Mouse (Mus musculus) CH12.LX (cell line): ENCODE measurements at regions not wholly inside any gene's neighbourhood (a gene's known extent, or its start where the extent isn't known, plus 50 kb on each side); places are given as distances from the start of the nearest gene placed in this dataset.

ENCODE experiments used
- DNase-seq: peaks from one replicate; pipeline ENCODE4 v3.0.0-alpha.2; 2013; ENCODE audit errors: extremely low read depth
- H3K27ac ChIP-seq: 2 replicates; pipeline ENCODE4 v1.5.1; 2012; ENCODE audit warnings: low read depth, mild to moderate bottlenecking, control low read depth, moderate library complexity; ENCODE audit not compliant: insufficient read depth
- H3K27me3 ChIP-seq: replicated peaks from 2 replicates; pipeline ENCODE3; 2012; ENCODE audit warnings: inconsistent platforms
- H3K36me3 ChIP-seq, 2 experiments: replicated peaks in 1 of 2; 2 replicates each; pipeline versions ENCODE3 to v1.6.1; 2012; ENCODE audit warnings: inconsistent platforms in 1 of 2, low read length in 1 of 2, mild to moderate bottlenecking in 1 of 2, mixed read lengths in 1 of 2, moderate library complexity in 1 of 2; ENCODE audit not compliant: control insufficient read depth in 1 of 2, insufficient read depth in 1 of 2
- H3K4me1 ChIP-seq, 2 experiments: 2 replicates each; pipeline ENCODE4 v1.6.1; 2012; ENCODE audit warnings: inconsistent platforms in 1 of 2, moderate library complexity in 1 of 2; ENCODE audit not compliant: insufficient read depth in 2 of 2, control insufficient read depth in 1 of 2
- H3K4me2 ChIP-seq: 2 replicates; pipeline ENCODE4 v1.6.1; 2012; ENCODE audit warnings: low read depth, mild to moderate bottlenecking, control low read depth; ENCODE audit not compliant: poor library complexity, insufficient read depth, severe bottlenecking
- H3K4me3 ChIP-seq, 3 experiments: fragments of 150-350 bp in 1 of 3; sonication (generic) in 1 of 3; replicated peaks in 1 of 3; 2 replicates each; pipeline versions ENCODE3 to v1.5.1; 2011 to 2012; ENCODE audit warnings: low read depth in 2 of 3, low read length in 2 of 3, mild to moderate bottlenecking in 2 of 3, moderate library complexity in 2 of 3, control low read depth in 1 of 3, improper control_type of control experiment in 1 of 3, inconsistent platforms in 1 of 3, mixed read lengths in 1 of 3; ENCODE audit not compliant: poor library complexity in 1 of 3
- H3K79me2 ChIP-seq: replicated peaks from 2 replicates; pipeline ENCODE4 v1.6.1; 2012; ENCODE audit warnings: mild to moderate bottlenecking, moderate library complexity; ENCODE audit not compliant: control insufficient read depth, poor library complexity, insufficient read depth, severe bottlenecking; ENCODE audit errors: extremely low read depth
- H3K9ac ChIP-seq: 2 replicates; pipeline ENCODE4 v1.6.1; 2012; ENCODE audit warnings: low read depth, mild to moderate bottlenecking, control low read depth, moderate library complexity; ENCODE audit not compliant: insufficient read depth
- H3K9me3 ChIP-seq: replicated peaks from 2 replicates; pipeline ENCODE3; 2012; ENCODE audit warnings: low read length, inconsistent platforms, mixed read lengths
- CHD1 ChIP-seq: IDR thresholded peaks from 2 replicates; pipeline ENCODE4 v1.6.1; 2012; ENCODE audit warnings: low read depth, low read length, improper control_type of control experiment, inconsistent platforms
- ELF1 ChIP-seq: IDR thresholded peaks from 2 replicates; pipeline ENCODE4 v1.6.1; 2014; ENCODE audit warnings: low read depth, mild to moderate bottlenecking, inconsistent platforms, low read length, improper control_type of control experiment
- EP300 ChIP-seq: IDR thresholded peaks from 2 replicates; pipeline ENCODE4 v1.6.1; 2011; ENCODE audit warnings: low read length, improper control_type of control experiment
- ETS1 ChIP-seq: conservative IDR thresholded peaks from 2 replicates; pipeline ENCODE4 v1.6.1; 2012; ENCODE audit warnings: low read depth, mild to moderate bottlenecking, inconsistent platforms, low read length, improper control_type of control experiment, moderate library complexity
- JUND ChIP-seq: conservative IDR thresholded peaks from 2 replicates; pipeline ENCODE4 v1.6.1; 2011; ENCODE audit warnings: low read depth, low read length, improper control_type of control experiment
- MEF2A ChIP-seq: IDR thresholded peaks from 2 replicates; pipeline ENCODE4 v1.6.1; 2014; ENCODE audit warnings: low read depth, mild to moderate bottlenecking, inconsistent platforms, low read length, improper control_type of control experiment, borderline replicate concordance
- PAX5 ChIP-seq: IDR thresholded peaks from 2 replicates; pipeline ENCODE4 v1.6.1; 2012; ENCODE audit warnings: low read length, inconsistent platforms, mixed read lengths
- POLR2A ChIP-seq: IDR thresholded peaks from 2 replicates; pipeline ENCODE4 v1.6.1; 2011; ENCODE audit warnings: low read depth, mild to moderate bottlenecking, improper control_type of control experiment, low read length
- RCOR1 ChIP-seq: conservative IDR thresholded peaks from 2 replicates; pipeline ENCODE4 v1.6.1; 2012; ENCODE audit warnings: low read depth, mild to moderate bottlenecking, inconsistent platforms, low read length, improper control_type of control experiment
- TBP ChIP-seq: conservative IDR thresholded peaks from 2 replicates; pipeline ENCODE4 v1.6.1; 2011; ENCODE audit warnings: low read depth, low read length, improper control_type of control experiment
- TCF12 ChIP-seq: IDR thresholded peaks from 2 replicates; pipeline ENCODE4 v1.6.1; 2014; ENCODE audit warnings: low read depth, mild to moderate bottlenecking, inconsistent platforms, low read length, improper control_type of control experiment
- USF2 ChIP-seq: conservative IDR thresholded peaks from 2 replicates; pipeline ENCODE4 v1.6.1; 2011; ENCODE audit warnings: low read depth, low read length, improper control_type of control experiment
- ZC3H11A ChIP-seq: IDR thresholded peaks from 2 replicates; pipeline ENCODE4 v1.6.1; 2012; ENCODE audit warnings: low read depth, mild to moderate bottlenecking, inconsistent platforms, low read length, improper control_type of control experiment
- dilution Hi-C: fragments of 300-500 bp; cut with MboI; formaldehyde crosslinking; loops from 2 replicates; pipeline ENCODE4 v1.14.3; 2020; ENCODE audit warnings: low sequenced_read_pairs; ENCODE audit not compliant: extremely low pct_unique_long_range_greater_than_20kb, extremely low pct_ligation_motif_present
- in situ Hi-C: fragments of 300-500 bp; cut with MboI; formaldehyde crosslinking; loops from 3 replicates; pipeline ENCODE4 v1.14.3; 2019; ENCODE audit warnings: low sequenced_read_pairs, low pct_ligation_motif_present, low pct_unique_long_range_greater_than_20kb, mixed read lengths

DNA sequence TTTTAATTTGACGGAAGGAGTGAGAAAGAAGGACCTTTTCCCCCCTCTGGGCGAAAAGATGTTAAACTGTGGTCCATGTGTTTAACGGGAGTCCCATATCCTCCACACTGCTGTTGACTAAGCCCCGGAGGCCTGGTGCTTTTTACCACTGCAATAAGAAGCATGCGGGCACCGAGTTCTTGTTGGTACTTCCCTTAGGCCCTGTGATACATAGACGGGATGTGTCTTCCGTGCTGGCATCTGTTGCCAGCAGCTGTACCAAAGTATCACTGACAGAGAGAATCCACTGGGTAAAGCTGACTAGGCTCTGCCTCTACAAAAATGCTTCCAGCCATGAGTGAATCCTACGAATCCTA, 232.9 kb downstream of the Zfp36l1 start:
- no peak overlapping the region for H3K4me3 ChIP-seq
- no peak overlapping the region for H3K9ac ChIP-seq
- H3K4me2 ChIP-seq = no peak overlapping the region
- no peaks in the 10 kb centered on the region for H3K27me3 ChIP-seq
- peaks cover 0 to 26% of the 10 kb centered on the region in 2 experiments; a peak in 3 of 4 replicates for H3K4me1 ChIP-seq
- dilution Hi-C loops = no loop called here
- H3K9me3 ChIP-seq = peaks cover 4% of the 10 kb centered on the region
- H3K27ac ChIP-seq = no peak overlapping the region
- H3K79me2 ChIP-seq = no peaks in the 10 kb centered on the region
- DNase-seq = no peak
- in situ Hi-C loops = no loop called here
- TF ChIP-seq TCF12 (no peak), MEF2A (no peak)
- H3K36me3 ChIP-seq = no peaks in the 10 kb centered on the region

- DNase-seq = no peak
- Histone ChIP-seq H3K9ac (no peak overlapping the region), H3K4me3 (no peak overlapping the region), H3K36me3 (no peaks in the 10 kb centered on the region), H3K4me2 (no peak overlapping the region), H3K27me3 (no peaks in the 10 kb centered on the region), H3K27ac (no peak overlapping the region), H3K4me1 (peaks cover 0 to 23% of the 10 kb centered on the region in 2 experiments; a peak in 3 of 4 replicates), H3K79me2 (no peaks in the 10 kb centered on the region), H3K9me3 (peaks cover 4% of the 10 kb centered on the region)
- in situ Hi-C loops = no loop called here
- TF ChIP-seq USF2 = no peak
- TF ChIP-seq CHD1 = no peak
- no peak for TF ChIP-seq MEF2A
- dilution Hi-C loops = no loop called here
These were observed 233.5 kb downstream of the Zfp36l1 start for GRCm38 (mm10) chr12:79879093-79879917.

DNA sequence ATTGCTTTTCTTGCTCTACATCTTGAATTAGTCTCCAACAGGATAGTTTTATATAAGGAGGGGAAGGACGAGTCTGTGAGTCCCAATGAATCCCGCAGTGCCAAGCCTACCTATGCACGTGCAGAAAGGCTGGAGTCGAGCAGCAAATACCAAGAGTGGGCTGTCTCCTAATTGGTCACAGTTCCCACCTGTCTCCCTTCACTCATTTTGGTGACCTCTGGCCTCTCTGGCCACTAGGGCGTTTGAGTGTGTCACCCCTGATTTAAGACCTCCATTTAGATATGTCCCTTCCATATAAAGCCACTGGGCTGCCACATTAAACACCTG, 234.1 kb downstream of the Zfp36l1 start:
- H3K4me2 ChIP-seq = no peak overlapping the region
- no peaks in the 10 kb centered on the region for H3K79me2 ChIP-seq
- H3K9me3 ChIP-seq = peaks cover 4% of the 10 kb centered on the region
- TF ChIP-seq TCF12 = no peak
- no peaks in the 10 kb centered on the region for H3K27me3 ChIP-seq
- H3K36me3 ChIP-seq = no peaks in the 10 kb centered on the region
- H3K9ac ChIP-seq = no peak overlapping the region
- H3K4me3 ChIP-seq = no peak overlapping the region
- H3K27ac ChIP-seq = no peak overlapping the region
- H3K4me1 ChIP-seq = peaks cover 0 to 17% of the 10 kb centered on the region in 2 experiments; a peak in 2 of 4 replicates
- DNase-seq = no peak
- dilution Hi-C loops (no loop called here), in situ Hi-C loops (no loop called here)

DNA sequence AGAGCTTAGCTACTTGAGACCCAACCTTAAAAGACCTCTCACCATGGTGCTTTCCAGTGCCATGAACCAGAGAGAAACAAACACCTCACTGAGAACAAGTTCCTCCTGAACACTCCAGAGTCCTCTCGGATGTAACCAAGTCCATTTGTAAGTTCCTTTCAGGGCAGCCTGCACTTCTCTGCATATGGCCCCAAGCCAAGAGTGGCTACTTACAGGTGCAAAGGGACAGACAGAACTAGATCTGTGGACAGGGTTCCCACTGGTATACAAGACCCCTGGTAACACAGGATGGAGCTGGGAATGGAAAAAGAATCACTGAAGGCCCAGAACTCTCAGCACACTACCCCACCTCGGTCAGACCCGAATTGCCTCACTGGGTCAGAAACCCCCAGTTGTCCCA, 234.7 kb downstream of the Zfp36l1 start:
- no peak overlapping the region for H3K9ac ChIP-seq
- H3K9me3 ChIP-seq = peaks cover 4% of the 10 kb centered on the region
- no peaks in the 10 kb centered on the region for H3K79me2 ChIP-seq
- in situ Hi-C loops = no loop called here
- no peaks in the 10 kb centered on the region for H3K27me3 ChIP-seq
- no peak for TF ChIP-seq RCOR1
- no peak for TF ChIP-seq ELF1
- TF ChIP-seq ETS1 = no peak
- no peak for TF ChIP-seq EP300
- TF ChIP-seq MEF2A = no peak
- no peak for TF ChIP-seq POLR2A
- TF ChIP-seq CHD1 = no peak
- TF ChIP-seq TBP = no peak
- no peak for TF ChIP-seq JUND
- no peak for TF ChIP-seq TCF12
- no peak for TF ChIP-seq ZC3H11A
- no peak for TF ChIP-seq PAX5
- H3K4me2 ChIP-seq = no peak overlapping the region
- dilution Hi-C loops = no loop called here
- H3K4me1 ChIP-seq = peaks cover 0 to 12% of the 10 kb centered on the region in 2 experiments; a peak in 2 of 4 replicates
- no peak for DNase-seq
- no peaks in the 10 kb centered on the region for H3K36me3 ChIP-seq
- no peak overlapping the region for H3K27ac ChIP-seq
- no peak overlapping the region for H3K4me3 ChIP-seq
